Mouse (Mus musculus) brown adipose tissue, adult 24 weeks (tissue): ENCODE results near the gene Katnb1. TPM values are rescaled to one million over a fixed set of nuclear protein-coding genes. Genes with fewer than 3 reads are reported as not detected.

Experiments
- H3K27ac ChIP-seq: fragments of 200-500 bp; replicated peaks from 2 replicates; pipeline ENCODE4 v1.5.1; 2012; ENCODE audit warnings: low read depth, mild to moderate bottlenecking, low read length
- H3K4me1 ChIP-seq: fragments of 200-500 bp; 2 replicates; pipeline ENCODE4 v1.6.1; 2012; ENCODE audit warnings: low read length, mixed read lengths; ENCODE audit not compliant: control insufficient read depth, insufficient read depth, insufficient read length
- H3K4me3 ChIP-seq: fragments of 200-500 bp; 2 replicates; pipeline ENCODE4 v1.5.1; 2012; ENCODE audit warnings: low read depth, mild to moderate bottlenecking, low read length, moderate library complexity; ENCODE audit not compliant: insufficient read depth
- polyA plus RNA-seq: library from polyadenylated mRNA; stranded (reverse); fragments of >200 nt; gene quantifications from 2 replicates; pipeline ENCODE4 v1.2.4, GENCODE M21; 2012; ENCODE audit not compliant: missing spikeins, insufficient read depth, insufficient read length

Gene Katnb1
- polyA plus RNA-seq, 1 experiment = 6.2 TPM

DNA sequence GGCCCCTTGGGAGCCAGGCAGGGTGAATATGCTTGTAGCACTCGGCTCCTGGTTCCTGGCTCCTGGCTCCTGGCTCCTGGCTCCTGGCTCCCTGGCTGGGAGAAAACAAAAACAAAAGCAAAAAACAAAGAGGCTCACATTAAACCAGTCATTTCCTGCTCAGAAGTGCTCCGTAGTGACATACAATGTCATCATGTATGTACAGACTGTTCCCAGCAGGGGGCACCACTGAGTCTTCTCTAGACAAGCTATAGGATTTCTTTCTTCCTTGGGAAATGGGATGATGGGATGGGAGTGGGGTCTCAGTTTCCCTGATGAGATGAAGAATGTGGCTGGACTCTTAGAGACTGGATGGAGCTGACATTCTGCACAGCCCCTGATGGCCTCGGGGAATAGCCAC lies 13.4 kb upstream of the Katnb1 start:
- no peaks in the 10 kb centered on the region for H3K4me1 ChIP-seq
- no peak overlapping the region for H3K4me3 ChIP-seq
- H3K27ac ChIP-seq = no peak overlapping the region

DNA sequence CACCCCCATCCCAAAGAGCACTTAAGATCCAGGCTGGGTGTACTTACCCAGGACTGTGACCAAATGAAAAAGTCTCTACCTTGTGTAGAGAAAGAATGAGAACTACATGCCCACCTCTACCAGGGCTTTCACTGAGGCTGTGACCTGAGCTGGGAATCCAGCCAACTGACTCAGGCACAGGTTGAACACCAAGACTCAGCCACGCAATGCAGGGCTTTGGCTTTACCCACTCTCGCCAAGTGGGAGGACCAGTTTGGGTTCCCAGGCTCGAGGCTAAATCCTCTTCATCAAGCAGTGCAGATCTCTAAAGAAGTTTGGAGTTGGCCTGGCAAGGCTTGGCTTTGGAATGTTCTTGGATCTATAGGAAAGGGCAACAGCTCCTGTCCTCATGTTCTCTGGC lies 5.5 kb upstream of the Katnb1 start:
- Histone ChIP-seq H3K4me3 (no peak overlapping the region), H3K27ac (no peak overlapping the region), H3K4me1 (no peaks in the 10 kb centered on the region)

DNA sequence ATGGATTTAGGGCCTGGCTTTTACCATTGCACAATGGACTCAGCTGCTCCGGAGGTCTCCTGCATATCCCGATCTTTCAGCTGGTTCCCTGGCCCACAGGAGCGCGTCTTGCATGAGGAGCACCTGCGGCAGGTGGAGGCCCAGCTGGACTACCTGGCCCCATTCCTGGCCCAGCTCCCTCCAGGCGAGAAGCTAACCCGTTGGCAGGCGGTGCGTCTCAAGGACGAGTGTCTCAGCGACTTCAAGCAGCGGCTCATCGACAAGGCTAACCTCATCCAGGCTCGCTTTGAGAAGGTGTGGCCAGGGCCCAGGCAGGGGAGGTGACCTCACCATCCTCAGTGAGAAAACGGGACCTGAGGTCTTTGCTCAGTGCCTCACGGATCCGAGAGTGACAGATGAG lies 4.8 kb upstream of the Katnb1 start:
- Histone ChIP-seq H3K4me1 (no peaks in the 10 kb centered on the region), H3K4me3 (no peak overlapping the region), H3K27ac (no peak overlapping the region)

DNA sequence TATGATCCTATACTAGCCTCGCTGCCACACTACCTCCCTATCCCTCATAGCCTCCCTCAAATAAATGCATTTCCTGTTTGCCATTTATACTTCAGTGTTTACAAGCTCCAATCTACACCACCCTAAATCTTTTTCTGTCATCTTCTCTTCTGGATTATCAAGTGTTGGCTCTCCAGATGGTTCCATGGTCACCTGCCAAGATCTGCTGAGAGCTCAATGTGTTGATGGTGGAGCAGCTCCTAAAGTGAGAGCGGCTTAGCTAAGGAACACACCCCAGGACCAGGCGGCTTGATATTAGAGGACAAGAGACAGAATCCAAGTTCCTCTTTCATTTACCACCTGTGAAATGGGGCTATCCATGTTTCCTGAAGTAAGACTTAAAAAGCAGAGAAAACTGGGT lies 2.9 kb upstream of the Katnb1 start:
- no peaks in the 10 kb centered on the region for H3K4me1 ChIP-seq
- no peak overlapping the region for H3K27ac ChIP-seq
- H3K4me3 ChIP-seq = no peak overlapping the region

DNA sequence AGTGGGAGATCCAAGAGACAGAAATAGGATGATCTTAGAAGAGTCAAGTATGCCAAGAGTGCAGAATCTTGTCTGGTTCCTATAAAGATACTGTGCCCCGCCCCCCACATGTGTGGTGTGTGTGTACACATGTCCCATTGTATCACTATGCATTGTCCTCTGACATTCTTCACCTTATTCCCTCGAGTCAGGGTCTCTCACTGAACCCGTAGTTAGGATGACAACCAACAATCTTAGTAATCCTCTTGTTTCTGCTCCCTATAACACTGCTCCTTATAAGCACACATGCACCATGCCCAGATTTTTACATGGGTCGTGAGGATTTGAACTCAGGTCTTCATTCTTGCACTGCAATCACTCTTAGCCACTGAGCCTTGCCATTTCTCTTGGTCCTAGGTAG lies 1.7 kb upstream of the Katnb1 start:
- H3K4me3 ChIP-seq = no peak overlapping the region
- no peaks in the 10 kb centered on the region for H3K4me1 ChIP-seq
- no peak overlapping the region for H3K27ac ChIP-seq

DNA sequence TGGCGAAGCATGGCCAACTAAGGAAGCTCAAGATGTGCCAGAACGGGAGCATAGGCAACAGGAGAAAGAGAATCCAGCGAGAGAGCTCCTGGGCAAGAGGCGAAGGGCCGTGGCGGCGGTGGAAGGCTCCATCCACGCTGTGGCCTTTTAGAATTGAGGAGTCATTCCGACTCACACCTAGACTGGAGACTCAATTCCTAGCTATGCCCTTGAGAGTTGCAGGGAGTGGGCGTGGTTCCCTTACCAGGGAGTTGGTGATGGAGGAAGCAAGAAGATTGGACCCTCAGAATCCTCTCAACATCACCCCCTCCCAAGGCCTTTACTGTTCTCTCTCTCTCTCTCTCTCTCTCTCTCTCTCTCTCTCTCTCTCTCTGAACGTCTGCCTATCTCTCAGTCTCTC lies 664 bp downstream of the Katnb1 start:
- Histone ChIP-seq H3K27ac (no peak overlapping the region), H3K4me3 (peak overlapping the region; percentile 81), H3K4me1 (no peaks in the 10 kb centered on the region)

DNA sequence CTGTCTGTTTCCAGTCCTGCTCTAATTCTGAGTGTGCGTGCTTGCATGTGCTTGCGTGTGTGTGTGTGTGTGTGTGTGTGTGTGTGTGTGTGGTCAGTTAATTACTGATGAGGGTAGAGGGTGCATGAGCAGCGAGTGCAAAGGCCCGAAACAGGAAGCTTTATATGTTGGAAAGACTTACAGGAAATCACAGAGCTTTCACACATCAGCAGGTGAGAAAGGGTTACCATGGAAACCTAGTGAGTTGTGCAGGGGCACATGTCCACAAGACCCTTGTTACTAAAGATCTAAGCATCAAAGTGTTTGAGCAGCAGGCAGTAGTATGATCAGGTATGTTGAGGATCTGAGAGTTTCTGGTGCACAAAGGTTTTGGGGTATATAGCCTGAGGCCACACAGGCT lies 3.3 kb downstream of the Katnb1 start:
- Histone ChIP-seq H3K4me1 (no peaks in the 10 kb centered on the region), H3K4me3 (no peak overlapping the region), H3K27ac (no peak overlapping the region)

GRCm38 (mm10) chr8:95084744-95085431 lies 3.9 kb downstream of the Katnb1 start:
- Histone ChIP-seq H3K4me3 (no peak overlapping the region), H3K27ac (no peak overlapping the region), H3K4me1 (no peaks in the 10 kb centered on the region)

DNA sequence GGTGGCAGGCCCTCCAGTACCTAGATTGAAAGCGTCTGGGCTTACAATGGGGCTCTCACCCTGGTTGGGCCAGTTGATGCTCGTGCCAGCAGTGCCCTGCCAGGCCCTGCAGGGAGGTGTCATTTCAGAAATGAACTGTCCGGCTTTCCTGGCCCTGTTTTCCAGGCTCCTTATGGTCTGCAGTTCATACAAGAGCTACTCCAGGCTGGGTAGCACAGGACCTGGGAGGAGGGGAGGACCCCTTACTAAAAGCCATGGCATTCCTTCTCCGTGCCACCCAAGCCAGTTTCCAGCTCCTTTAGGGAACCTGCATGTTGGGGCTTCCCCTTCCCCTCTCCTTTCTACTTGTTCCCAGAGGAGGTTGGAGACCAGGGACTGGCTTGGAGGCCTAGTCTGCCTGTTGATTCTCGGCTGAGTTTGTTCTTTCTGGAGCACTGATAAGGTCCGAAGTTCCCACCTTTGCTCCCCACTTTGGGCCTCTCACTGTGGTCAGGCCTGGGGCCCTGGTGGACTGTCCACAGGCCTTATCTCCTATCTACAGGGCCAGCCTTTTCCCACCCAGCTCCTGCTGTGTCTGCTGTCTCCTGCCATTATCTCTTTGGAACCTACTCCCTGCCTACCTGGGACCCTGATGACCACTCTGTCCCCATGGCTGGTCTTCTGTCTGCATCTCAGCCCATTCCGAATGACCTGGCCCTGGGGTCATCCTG lies 4.6 kb downstream of the Katnb1 start:
- Histone ChIP-seq H3K27ac (no peak overlapping the region), H3K4me3 (no peak overlapping the region), H3K4me1 (no peaks in the 10 kb centered on the region)

- Histone ChIP-seq H3K4me3 (no peak overlapping the region), H3K27ac (no peak overlapping the region), H3K4me1 (no peaks in the 10 kb centered on the region)
These were observed 12.6 kb downstream of the Katnb1 start for GRCm38 (mm10) chr8:95093574-95093973.

- no peak overlapping the region for H3K27ac ChIP-seq
- H3K4me3 ChIP-seq = no peak overlapping the region
- H3K4me1 ChIP-seq = no peaks in the 10 kb centered on the region
These were observed 18.0 kb downstream of the Katnb1 start for GRCm38 (mm10) chr8:95099009-95099408.

DNA sequence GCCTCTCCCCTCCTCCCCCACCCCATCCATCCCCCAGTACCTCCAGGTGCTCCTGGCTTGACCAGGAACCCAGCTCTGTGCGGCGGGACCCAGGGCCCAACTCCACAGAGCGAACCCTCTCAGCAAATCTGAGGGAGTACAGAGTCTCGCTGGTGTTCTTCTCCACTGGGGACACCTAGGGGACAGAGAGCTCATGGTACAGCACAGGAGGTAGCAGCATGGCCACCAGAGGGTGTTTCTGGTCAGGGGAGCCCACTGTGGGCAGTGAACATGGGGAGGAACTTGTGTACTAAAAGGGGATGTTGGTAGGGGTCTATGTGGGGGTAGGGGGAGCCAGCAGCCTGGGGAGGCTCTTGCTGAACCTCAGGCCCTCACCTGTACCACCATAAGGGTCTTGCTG lies 21.0 kb downstream of the Katnb1 start:
- no peak overlapping the region for H3K4me3 ChIP-seq
- no peaks in the 10 kb centered on the region for H3K4me1 ChIP-seq
- no peak overlapping the region for H3K27ac ChIP-seq

- Histone ChIP-seq H3K4me3 (no peak overlapping the region), H3K27ac (no peak overlapping the region), H3K4me1 (no peaks in the 10 kb centered on the region)
These were observed 26.3 kb downstream of the Katnb1 start for GRCm38 (mm10) chr8:95107306-95107705.

DNA sequence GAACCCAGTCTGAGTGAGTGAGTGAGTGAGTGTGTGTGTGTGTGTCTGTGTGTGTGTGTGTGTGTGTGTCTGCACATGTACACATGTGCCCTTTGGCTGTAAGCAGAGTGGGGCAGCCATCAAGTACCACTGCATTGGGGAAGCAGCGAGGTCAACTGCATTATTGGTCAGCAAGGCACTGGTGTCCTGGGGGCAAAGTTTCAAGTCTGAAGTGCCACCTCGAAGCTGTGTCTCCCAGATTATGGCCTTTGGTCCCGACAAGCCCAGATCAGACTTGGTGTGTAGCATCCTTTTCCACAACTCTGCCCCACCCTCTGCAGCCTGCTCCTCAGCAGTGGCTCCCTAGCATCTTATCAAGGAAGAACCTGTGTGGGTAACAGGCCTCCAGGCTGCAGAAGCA lies 31.6 kb downstream of the Katnb1 start:
- no peak overlapping the region for H3K27ac ChIP-seq
- no peak overlapping the region for H3K4me3 ChIP-seq
- H3K4me1 ChIP-seq = no peaks in the 10 kb centered on the region

DNA sequence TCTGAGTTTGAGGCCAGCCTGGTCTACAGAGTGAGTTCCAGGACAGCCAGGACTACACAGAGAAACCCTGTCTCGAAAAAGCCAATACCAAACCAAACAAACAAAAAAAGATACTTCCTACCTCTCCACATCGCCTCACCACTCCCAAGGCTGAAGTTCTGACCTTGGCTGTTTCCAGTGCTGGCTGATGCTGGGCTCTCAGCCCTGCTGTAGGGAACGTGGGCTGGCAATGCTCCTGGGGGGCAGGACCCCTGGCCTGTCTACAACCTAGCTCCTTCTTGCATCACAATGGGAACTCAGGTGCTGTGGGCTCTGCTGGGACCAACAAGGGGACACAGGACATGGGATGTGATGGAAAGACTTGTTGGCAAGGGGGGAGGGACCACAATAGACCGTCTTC lies 32.1 kb downstream of the Katnb1 start:
- no peak overlapping the region for H3K4me3 ChIP-seq
- no peak overlapping the region for H3K27ac ChIP-seq
- H3K4me1 ChIP-seq = no peaks in the 10 kb centered on the region

DNA sequence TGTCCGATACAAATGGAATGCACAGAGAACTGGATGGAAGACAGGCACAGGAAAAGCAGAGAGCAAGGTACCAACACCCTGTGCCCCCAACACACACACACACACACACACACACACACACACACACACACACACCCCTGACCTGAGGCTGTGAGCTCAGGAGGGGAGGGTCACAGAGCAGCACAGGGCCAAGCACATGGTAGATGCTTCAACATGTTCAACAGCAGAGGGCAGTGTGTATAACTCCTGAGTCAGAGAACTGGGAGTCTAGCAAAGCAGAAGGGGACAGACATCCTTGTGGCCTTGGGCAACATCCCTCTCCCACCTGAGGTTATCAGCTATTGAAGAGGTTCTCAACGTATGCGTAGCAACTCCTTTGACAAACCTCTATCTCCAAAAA lies 32.8 kb downstream of the Katnb1 start:
- Histone ChIP-seq H3K4me1 (no peaks in the 10 kb centered on the region), H3K27ac (no peak overlapping the region), H3K4me3 (no peak overlapping the region)
